Mouse (Mus musculus) regulatory T cell (primary cell): ENCODE data around the gene 6430531B16Rik.

ENCODE experiments used
- in situ Hi-C: fragments of 300-600 bp; cut with MboI, MseI; formaldehyde crosslinking; loops from one replicate; pipeline ENCODE4 v1.15.1; 2025; ENCODE audit warnings: high pct_unique_total_duplicates

The 6430531B16Rik gene

DNA sequence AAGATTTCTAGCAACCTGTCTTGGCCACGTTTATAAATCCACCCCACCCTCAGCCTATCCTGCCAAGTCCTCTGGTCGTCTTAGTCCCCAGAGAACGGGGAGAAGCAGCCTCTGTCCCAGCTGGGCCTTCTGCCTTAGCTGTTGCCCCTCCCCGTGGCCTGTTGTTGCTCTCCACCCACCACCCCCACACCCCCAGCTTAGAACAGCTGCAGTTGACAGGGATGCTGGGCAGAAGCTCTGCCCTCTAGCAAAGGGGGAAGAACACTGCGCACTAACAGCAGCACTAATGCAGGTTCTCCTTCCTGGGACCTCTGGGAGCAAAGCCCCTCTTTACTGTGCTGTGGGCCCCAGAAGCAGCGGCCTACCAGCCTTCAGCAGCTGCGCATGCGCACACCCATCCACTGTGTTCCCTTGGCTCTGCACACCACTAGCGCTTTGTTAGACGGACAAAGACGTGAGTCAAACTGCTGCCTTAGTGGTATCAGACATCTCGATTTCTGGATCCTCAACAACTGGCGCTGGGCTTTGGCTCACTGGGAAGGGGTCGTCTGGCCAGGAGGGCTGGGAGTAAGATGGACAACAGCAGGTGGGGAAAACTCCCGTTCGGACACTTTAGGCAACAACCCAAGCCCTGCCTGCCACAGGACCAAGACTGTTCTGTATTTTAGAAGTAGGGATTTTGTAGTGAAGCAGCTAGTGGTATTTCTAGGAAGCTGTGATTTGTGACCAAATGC, 37.9 kb downstream of the 6430531B16Rik start:
- in situ Hi-C loops, result no loop called here

DNA sequence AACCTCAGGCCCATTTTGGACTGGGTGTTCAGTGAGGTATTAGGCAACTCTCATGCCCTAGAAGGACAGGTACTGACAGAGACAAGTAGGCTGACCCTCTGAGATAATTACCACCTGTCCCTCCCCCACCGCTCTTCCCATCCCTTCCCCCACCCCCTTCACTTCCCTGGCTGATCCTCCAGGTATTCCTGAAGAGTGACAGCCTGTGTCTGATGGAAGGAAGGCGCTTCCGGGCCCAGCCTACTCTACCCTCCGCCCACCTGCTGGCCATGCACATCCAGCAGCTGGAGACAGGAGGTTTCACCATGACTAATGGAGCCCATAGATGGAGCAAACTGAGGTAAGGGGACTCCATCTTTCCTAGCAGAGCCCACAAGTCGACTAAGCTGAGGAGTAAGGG, 40.7 kb downstream of the 6430531B16Rik start:
- in situ Hi-C loops, result loop anchor here (5.0 kb wide), 1 partner anchor 59 kb away; no protein-coding TSS in a partner anchor

DNA sequence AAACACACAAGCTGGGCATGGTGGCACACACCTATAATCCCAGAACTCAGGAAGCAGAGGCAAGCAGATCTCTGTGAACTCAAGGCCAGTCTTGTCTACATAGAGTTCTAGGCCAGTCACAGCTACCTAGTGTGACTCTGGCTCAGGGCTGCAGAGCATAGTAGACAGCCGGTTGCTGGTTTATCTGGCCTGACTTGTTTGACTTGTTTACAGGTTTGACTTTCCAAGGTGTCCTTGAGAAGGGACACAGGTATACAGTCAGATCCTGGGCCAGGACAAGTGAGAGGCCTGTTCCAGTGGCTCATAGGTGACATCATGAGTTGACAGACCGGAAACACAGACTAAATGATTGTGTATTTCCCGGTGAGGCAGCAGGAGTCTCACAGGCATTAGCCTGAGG, 41.4 kb downstream of the 6430531B16Rik start:
- in situ Hi-C loops, result loop anchor here (5.0 kb wide), 1 partner anchor 60 kb away; no protein-coding TSS in a partner anchor

DNA sequence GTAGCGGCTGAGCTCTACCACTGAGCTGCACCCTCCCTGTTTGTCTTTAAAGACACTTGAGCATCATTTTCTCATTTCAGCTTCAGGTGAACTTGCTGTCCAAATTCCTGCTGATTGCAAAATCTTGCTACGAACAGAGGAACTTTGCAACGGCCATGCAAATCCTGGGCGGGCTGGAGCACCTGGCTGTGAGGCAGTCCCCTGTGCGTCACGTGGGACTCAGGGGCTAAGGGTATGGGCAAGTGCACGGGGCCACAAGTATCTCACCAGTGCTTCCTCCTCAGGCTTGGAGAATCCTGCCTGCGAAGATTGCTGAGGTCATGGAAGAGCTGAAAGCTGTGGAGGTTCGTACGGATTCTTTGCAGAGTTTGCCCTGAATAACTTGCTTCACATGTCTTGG, 41.9 kb downstream of the 6430531B16Rik start:
- in situ Hi-C loops, result loop anchor here (5.0 kb wide), 1 partner anchor 61 kb away; no protein-coding TSS in a partner anchor

DNA sequence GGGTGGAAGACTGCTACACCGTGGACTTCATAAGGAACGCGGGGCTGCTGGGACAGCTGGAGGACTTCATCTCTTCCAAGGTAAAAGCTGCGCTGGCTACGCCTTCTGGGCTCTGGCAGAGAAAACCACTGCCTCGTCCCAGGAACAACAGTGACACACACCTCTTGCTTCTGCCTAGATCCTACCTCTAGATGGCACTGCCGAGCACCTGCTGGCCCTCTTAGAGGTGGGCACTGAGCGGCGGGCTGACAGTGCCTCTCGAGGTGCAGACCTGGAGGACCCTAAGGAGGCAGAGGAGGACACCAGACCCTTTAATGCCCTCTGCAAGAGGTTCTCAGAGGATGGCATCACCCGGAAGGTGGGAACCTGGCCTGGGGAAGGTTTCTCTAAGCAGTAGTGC, 47.8 kb downstream of the 6430531B16Rik start:
- in situ Hi-C loops, result no loop called here
